Mouse (Mus musculus) embryonic facial prominence, embryonic 11.5 days (tissue): ENCODE measurements around the gene Spp1. TPM values are rescaled to one million over a fixed set of nuclear protein-coding genes. Genes with fewer than 3 reads are reported as not detected.

ENCODE experiments used
- ATAC-seq: fragments of 200-750 bp; cut with Nextera tagmentation; replicated peaks from 2 replicates; pipeline ENCODE4 v1.8.0; 2017; ENCODE audit warnings: low read depth; ENCODE audit not compliant: insufficient number of reproducible peaks, low FRiP score, low TSS enrichment
- DNase-seq: peaks from one replicate; pipeline ENCODE4 v3.0.0-alpha.2; 2015; ENCODE audit warnings: low spot score
- H3K27ac ChIP-seq: fragments of 300-500 bp; sonication (generic); replicated peaks from 2 replicates; pipeline ENCODE4 v1.5.1; 2014; ENCODE audit warnings: mild to moderate bottlenecking, low read depth, low read length, control low read depth
- H3K27me3 ChIP-seq: fragments of 300-500 bp; sonication (generic); 2 replicates; pipeline ENCODE4 v1.6.1; 2014; ENCODE audit warnings: mild to moderate bottlenecking, low read length, moderate library complexity, mixed read lengths; ENCODE audit not compliant: control insufficient read depth, insufficient read depth
- H3K36me3 ChIP-seq: fragments of 300-500 bp; sonication (generic); replicated peaks from 2 replicates; pipeline ENCODE4 v1.6.1; 2014; ENCODE audit warnings: low read depth, mild to moderate bottlenecking, low read length, moderate library complexity, mixed read lengths; ENCODE audit not compliant: control insufficient read depth, insufficient read depth
- H3K4me1 ChIP-seq: fragments of 300-500 bp; sonication (generic); 2 replicates; pipeline ENCODE4 v1.6.1; 2014; ENCODE audit warnings: low read length, mixed read lengths; ENCODE audit not compliant: control insufficient read depth, insufficient read depth
- H3K4me2 ChIP-seq: fragments of 300-500 bp; sonication (generic); 2 replicates; pipeline ENCODE4 v1.6.1; 2014; ENCODE audit warnings: low read depth, mild to moderate bottlenecking, control low read depth, low read length, moderate library complexity
- H3K4me3 ChIP-seq: fragments of 300-500 bp; sonication (generic); 2 replicates; pipeline ENCODE4 v1.5.1; 2014; ENCODE audit warnings: low read depth, low read length, control low read depth
- H3K9ac ChIP-seq: fragments of 300-500 bp; sonication (generic); replicated peaks from 2 replicates; pipeline ENCODE4 v1.6.1; 2014; ENCODE audit warnings: mild to moderate bottlenecking, control low read depth, low read length
- H3K9me3 ChIP-seq: fragments of 300-500 bp; sonication (generic); replicated peaks from 2 replicates; pipeline ENCODE4 v1.6.1; 2016; ENCODE audit warnings: mild to moderate bottlenecking, low read length, inconsistent platforms, mixed read lengths; ENCODE audit not compliant: control insufficient read depth
- WGBS: fragments of 180-500 bp; shearing (Covaris S2); extraction: QIAGEN DNeasy Blood & Tissue Kit; methylation state at CpG from one replicate; pipeline ENCODE4 v1.1.7; 2014; 5-methylcytosine and 5-hydroxymethylcytosine counted together
- polyA plus RNA-seq: library from polyadenylated mRNA; unstranded; fragments of >200 nt; fragmentation: Nextera tagmentation; extraction: Ambion mirVana; gene quantifications from 2 replicates; pipeline ENCODE4 v1.2.1, GENCODE M21; 2014

Spp1 gene
- polyA plus RNA-seq, 1 experiment from 2014 or later, result 13.5 TPM

- WGBS, result 10% methylated on average over 46 of the region's 46 CpGs
- Histone ChIP-seq H3K4me3 (peak within 1 kb of the TSS; percentile 79), H3K4me2 (peak within 1 kb of the TSS; percentile 82), H3K27me3 (no peaks in the 10 kb centered on the region), H3K36me3 (no peaks in the 10 kb centered on the region), H3K9me3 (no peaks in the 10 kb centered on the region), H3K27ac (peak within 1 kb of the TSS; percentile 87), H3K4me1 (no peaks in the 10 kb centered on the region), H3K9ac (peak within 1 kb of the TSS; percentile 98)
- DNase-seq (peak; percentile 79), ATAC-seq (peak; percentile 80)
Measured at GRCm38 (mm10) chr5:104458832-104459705, 24.2 kb downstream of the Spp1 start, which contains the start of gene Pkd2. Gene Pkd2 (plus strand): TSS chr5:104459450.

- DNase-seq (peak; percentile 74), ATAC-seq (peak; percentile 76)
- Histone ChIP-seq H3K4me3 (peak overlapping the region; percentile 79), H3K27me3 (no peaks in the 10 kb centered on the region), H3K9me3 (no peaks in the 10 kb centered on the region), H3K4me1 (no peaks in the 10 kb centered on the region), H3K36me3 (no peaks in the 10 kb centered on the region), H3K4me2 (peak overlapping the region; percentile 82), H3K27ac (peak overlapping the region; percentile 87), H3K9ac (peak overlapping the region; percentile 98)
- WGBS, result under 1% methylated on average over 79 of the region's 82 CpGs
Measured at GRCm38 (mm10) chr5:104459706-104460455, 25.0 kb downstream of the Spp1 start.

GRCm38 (mm10) chr5:104460456-104460838 lies 25.5 kb downstream of the Spp1 start:
- WGBS, result 35% methylated on average over 3 of the region's 3 CpGs

GRCm38 (mm10) chr5:104460856-104461255 lies 25.9 kb downstream of the Spp1 start:
- Histone ChIP-seq H3K4me1 (no peaks in the 10 kb centered on the region), H3K4me2 (peak overlapping the region; percentile 14; the same call in 1 of the 2 replicates), H3K36me3 (no peaks in the 10 kb centered on the region), H3K9me3 (no peaks in the 10 kb centered on the region), H3K27ac (no peak overlapping the region), H3K9ac (no peak overlapping the region), H3K4me3 (peak overlapping the region; percentile 79), H3K27me3 (no peaks in the 10 kb centered on the region)
- WGBS, result 58% methylated on average over 6 of the region's 7 CpGs
- DNase-seq (peak; percentile 18), ATAC-seq (no peak)

More at GRCm38 (mm10) chr5:104460456-104460838, 25.5 kb downstream of the Spp1 start:
- no peaks in the 10 kb centered on the region for H3K36me3 ChIP-seq
- no peaks in the 10 kb centered on the region for H3K9me3 ChIP-seq
- DNase-seq (no peak), ATAC-seq (no peak)
- H3K4me1 ChIP-seq, result no peaks in the 10 kb centered on the region
- no peak overlapping the region for H3K27ac ChIP-seq
- H3K27me3 ChIP-seq, result no peaks in the 10 kb centered on the region
- H3K9ac ChIP-seq, result peak overlapping the region; percentile 98
- peak overlapping the region; percentile 79 for H3K4me3 ChIP-seq
- H3K4me2 ChIP-seq, result peak overlapping the region; percentile 82

GRCm38 (mm10) chr5:104465279-104465678 lies 30.4 kb downstream of the Spp1 start:
- 86% methylated on average over 8 of the region's 8 CpGs for WGBS
- no peaks in the 10 kb centered on the region for H3K27me3 ChIP-seq
- DNase-seq, result no peak
- no peak for ATAC-seq
- no peaks in the 10 kb centered on the region for H3K9me3 ChIP-seq
- H3K27ac ChIP-seq, result no peak overlapping the region
- H3K4me1 ChIP-seq, result no peaks in the 10 kb centered on the region
- no peak overlapping the region for H3K9ac ChIP-seq
- H3K4me3 ChIP-seq, result no peak overlapping the region
- H3K4me2 ChIP-seq, result no peak overlapping the region
- no peaks in the 10 kb centered on the region; the same call in 1 of the 2 replicates for H3K36me3 ChIP-seq

- Histone ChIP-seq H3K4me2 (no peak overlapping the region), H3K9ac (no peak overlapping the region), H3K4me3 (no peak overlapping the region), H3K27ac (no peak overlapping the region), H3K4me1 (no peaks in the 10 kb centered on the region), H3K27me3 (no peaks in the 10 kb centered on the region), H3K9me3 (no peaks in the 10 kb centered on the region), H3K36me3 (no peaks in the 10 kb centered on the region; the same call in 1 of the 2 replicates)
- no peak for ATAC-seq
- DNase-seq, result no peak
- 89% methylated on average over 12 of the region's 12 CpGs for WGBS
Measured at GRCm38 (mm10) chr5:104465731-104466130, 30.8 kb downstream of the Spp1 start.

GRCm38 (mm10) chr5:104466816-104467215 lies 31.9 kb downstream of the Spp1 start:
- Histone ChIP-seq H3K9ac (no peak overlapping the region), H3K4me1 (no peaks in the 10 kb centered on the region), H3K27me3 (no peaks in the 10 kb centered on the region), H3K27ac (no peak overlapping the region), H3K36me3 (no peaks in the 10 kb centered on the region; the same call in none of the 2 replicates), H3K4me3 (no peak overlapping the region), H3K4me2 (no peak overlapping the region), H3K9me3 (no peaks in the 10 kb centered on the region)
- 96% methylated on average over 16 of the region's 16 CpGs for WGBS
- ATAC-seq (no peak), DNase-seq (no peak)
